Mouse (Mus musculus) olfactory bulb, adult 2 months (tissue): ENCODE measurements around the gene Pla2g2c. TPM values are rescaled to one million over a fixed set of nuclear protein-coding genes. Genes with fewer than 3 reads are reported as not detected.
A peak's percentile ranks its signal among the peaks of the same experiment; 100 is the strongest.

ENCODE experiments used
- H3K27ac ChIP-seq: fragments of 200-500 bp; 2 replicates; pipeline ENCODE4 v1.5.1; 2012; ENCODE audit warnings: low read depth, low read length; ENCODE audit not compliant: insufficient read depth
- H3K4me1 ChIP-seq: fragments of 200-500 bp; 2 replicates; pipeline ENCODE4 v1.6.1; 2012; ENCODE audit warnings: low read length; ENCODE audit not compliant: control insufficient read depth, insufficient read depth
- H3K4me3 ChIP-seq: fragments of 200-500 bp; 2 replicates; pipeline ENCODE4 v1.5.1; 2012; ENCODE audit warnings: mild to moderate bottlenecking, low read depth, low read length, moderate library complexity; ENCODE audit not compliant: insufficient read depth
- CTCF ChIP-seq: fragments of 200-500 bp; IDR thresholded peaks from 2 replicates; pipeline ENCODE4 v1.5.1; 2012; ENCODE audit warnings: low read depth, mild to moderate bottlenecking, low read length, moderate library complexity; ENCODE audit not compliant: insufficient read depth
- POLR2A ChIP-seq: fragments of 200-500 bp; IDR thresholded peaks from 2 replicates; pipeline ENCODE4 v1.6.1; 2012; ENCODE audit warnings: mild to moderate bottlenecking, low read depth, low read length, moderate library complexity; ENCODE audit not compliant: insufficient read depth
- WGBS: fragments of 180-500 bp; shearing (Covaris S2); methylation state at CpG from one replicate; pipeline ENCODE4 v1.1.7; 2018; 5-methylcytosine and 5-hydroxymethylcytosine counted together
- polyA plus RNA-seq: library from polyadenylated mRNA; stranded (reverse); fragments of >200 nt; gene quantifications from 2 replicates; pipeline ENCODE4 v1.2.4, GENCODE M21; 2012; ENCODE audit warnings: low replicate concordance; ENCODE audit not compliant: missing spikeins, insufficient read depth, insufficient read length

The Pla2g2c gene
- polyA plus RNA-seq: not detected in 2 replicates

GRCm38 (mm10) chr4:138724354-138725126 is at the start of gene Pla2g2c:
TSS of gene Pla2g2c (plus strand) at chr4:138724792.
- TF ChIP-seq CTCF (no peak), POLR2A (no peak)
- Histone ChIP-seq H3K4me3 (peak within 1 kb of the TSS; percentile 25), H3K27ac (no peak within 1 kb of the TSS), H3K4me1 (peaks cover 22% of the 10 kb centered on the region)
- 46% methylated on average over 18 of the region's 18 CpGs for WGBS

DNA sequence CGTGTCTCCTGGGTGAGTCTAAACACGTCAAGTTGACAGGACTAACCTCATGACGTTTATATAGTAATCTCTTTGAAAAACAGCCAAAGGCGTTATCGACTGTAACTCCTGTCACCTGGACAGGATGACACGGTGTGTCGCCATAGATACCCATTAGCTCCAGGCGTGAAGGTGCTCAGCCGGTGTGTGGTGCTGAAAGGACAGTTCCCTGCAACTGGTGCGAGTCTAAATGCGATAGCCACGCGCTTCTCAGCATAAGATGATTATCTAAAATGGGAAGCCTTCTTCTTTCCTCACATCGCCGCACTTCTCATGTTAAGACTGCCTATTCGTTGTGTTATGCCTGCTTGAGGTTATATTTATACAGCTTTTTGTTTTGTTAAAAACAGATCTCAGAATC is 48.1 kb upstream of the Pla2g2c start:
- 39% methylated on average over 16 of the region's 16 CpGs for WGBS

DNA sequence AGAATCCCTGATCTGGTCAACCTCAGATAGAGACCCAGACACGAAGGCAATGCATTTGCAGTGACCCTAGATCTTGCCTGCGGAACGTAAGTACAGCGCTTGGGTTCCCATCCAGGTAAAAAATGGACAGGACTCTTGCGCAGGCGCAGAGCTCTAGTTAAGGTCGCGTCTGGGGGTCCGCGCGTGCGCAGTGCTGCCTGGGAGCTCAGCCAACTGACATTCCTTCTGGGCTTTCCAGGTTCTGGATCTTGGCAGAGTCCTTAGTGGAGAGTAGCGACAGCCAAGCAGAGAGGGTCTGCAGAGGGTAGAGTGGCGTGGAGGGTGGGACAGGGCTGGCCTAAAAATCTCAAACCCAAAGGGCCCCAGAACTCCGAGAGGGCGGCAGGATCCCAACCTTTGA is 47.0 kb upstream of the Pla2g2c start:
- H3K4me1 ChIP-seq: peaks cover 11% of the 10 kb centered on the region
- WGBS: 25% methylated on average over 16 of the region's 16 CpGs
- TF ChIP-seq CTCF (no peak), POLR2A (no peak)
- H3K4me3 ChIP-seq: peak overlapping the region; percentile 22
- no peak overlapping the region for H3K27ac ChIP-seq

More for the DNA sequence above, 48.1 kb upstream of the Pla2g2c start:
- no peak overlapping the region for H3K4me3 ChIP-seq
- H3K4me1 ChIP-seq: peaks cover 9% of the 10 kb centered on the region
- no peak for TF ChIP-seq CTCF
- TF ChIP-seq POLR2A: no peak
- H3K27ac ChIP-seq: no peak overlapping the region

- H3K4me3 ChIP-seq: no peak overlapping the region
- TF ChIP-seq CTCF: no peak
- H3K4me1 ChIP-seq: peaks cover 13% of the 10 kb centered on the region
- H3K27ac ChIP-seq: no peak overlapping the region
- WGBS: 87% methylated on average over 4 of the region's 4 CpGs
Observed at GRCm38 (mm10) chr4:138680124-138680523, 44.5 kb upstream of the Pla2g2c start.

DNA sequence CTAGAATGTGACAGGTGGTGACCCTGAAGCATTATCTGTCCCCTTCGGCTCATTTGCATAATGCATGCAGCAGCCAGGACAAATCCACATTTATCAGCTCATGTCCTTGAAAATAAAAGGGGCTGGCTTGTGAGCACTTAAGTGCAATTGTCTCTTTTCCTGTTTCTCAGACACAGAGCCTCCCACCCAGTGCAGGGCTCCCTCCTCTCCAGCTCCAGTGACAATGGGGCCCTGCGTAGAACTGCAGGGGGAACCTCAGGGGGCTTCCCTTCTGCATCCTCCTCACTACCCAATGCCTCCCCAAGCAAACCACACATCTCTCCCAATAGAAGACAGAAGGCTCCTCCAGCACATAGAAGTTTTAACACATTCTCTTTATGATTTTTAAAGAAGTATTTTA is 41.8 kb upstream of the Pla2g2c start:
- H3K27ac ChIP-seq: no peak overlapping the region
- 51% methylated on average over 2 of the region's 2 CpGs for WGBS
- H3K4me1 ChIP-seq: peaks cover 14% of the 10 kb centered on the region
- no peak overlapping the region for H3K4me3 ChIP-seq
- TF ChIP-seq POLR2A: no peak
- no peak for TF ChIP-seq CTCF

DNA sequence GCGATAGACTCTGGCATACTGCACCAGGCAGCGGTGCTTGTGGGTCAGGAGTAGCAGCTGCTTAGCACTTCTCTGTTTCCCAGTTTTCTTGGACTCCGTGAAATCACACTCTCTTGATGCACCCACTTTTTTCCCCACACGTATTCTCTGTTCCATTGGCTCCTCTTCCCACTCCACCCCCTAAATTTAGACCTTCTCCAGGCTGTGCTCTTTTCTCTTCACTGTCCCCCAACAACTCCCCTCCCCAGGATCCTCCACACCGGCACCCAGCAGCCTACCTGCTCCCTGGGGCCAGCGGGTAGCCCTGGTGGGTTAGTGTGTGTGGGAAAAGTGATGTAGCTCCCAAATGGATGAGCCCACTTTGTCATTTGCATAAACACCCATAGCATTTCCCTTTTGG is 38.8 kb upstream of the Pla2g2c start:
- Histone ChIP-seq H3K4me1 (peaks cover 21% of the 10 kb centered on the region), H3K4me3 (no peak overlapping the region), H3K27ac (no peak overlapping the region)
- TF ChIP-seq CTCF (no peak), POLR2A (no peak)
- WGBS: 61% methylated on average over 6 of the region's 6 CpGs

DNA sequence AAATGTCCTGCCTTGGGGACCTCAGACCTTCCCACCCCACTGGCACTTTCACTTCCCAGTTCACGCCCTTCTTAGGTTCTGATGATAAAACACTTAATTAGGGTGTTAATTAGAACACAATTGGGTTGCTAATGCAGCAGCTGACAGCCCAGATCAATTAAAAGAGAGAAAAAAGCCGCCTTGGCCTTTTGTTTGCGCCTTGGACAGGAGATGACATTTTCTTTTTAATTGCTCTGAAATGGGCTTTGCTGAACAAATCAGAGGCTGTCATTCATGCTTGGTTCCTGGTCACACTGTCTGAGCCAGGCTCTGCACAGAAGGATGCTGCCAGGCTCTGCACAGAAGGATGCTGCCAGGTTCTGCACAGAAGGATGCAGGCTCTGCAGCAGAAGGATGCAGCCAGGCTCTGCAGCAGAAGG is 35.5 kb upstream of the Pla2g2c start:
- WGBS: 49% methylated on average over 3 of the region's 3 CpGs
- Histone ChIP-seq H3K4me3 (no peak overlapping the region), H3K27ac (no peak overlapping the region), H3K4me1 (peaks cover 26% of the 10 kb centered on the region)
- TF ChIP-seq CTCF (no peak), POLR2A (no peak)

GRCm38 (mm10) chr4:138690561-138690960 is 34.0 kb upstream of the Pla2g2c start:
- no peak overlapping the region for H3K4me3 ChIP-seq
- peaks cover 29% of the 10 kb centered on the region for H3K4me1 ChIP-seq
- no peak for TF ChIP-seq POLR2A
- no peak for TF ChIP-seq CTCF
- WGBS: 41% methylated on average over 4 of the region's 4 CpGs
- H3K27ac ChIP-seq: no peak overlapping the region

DNA sequence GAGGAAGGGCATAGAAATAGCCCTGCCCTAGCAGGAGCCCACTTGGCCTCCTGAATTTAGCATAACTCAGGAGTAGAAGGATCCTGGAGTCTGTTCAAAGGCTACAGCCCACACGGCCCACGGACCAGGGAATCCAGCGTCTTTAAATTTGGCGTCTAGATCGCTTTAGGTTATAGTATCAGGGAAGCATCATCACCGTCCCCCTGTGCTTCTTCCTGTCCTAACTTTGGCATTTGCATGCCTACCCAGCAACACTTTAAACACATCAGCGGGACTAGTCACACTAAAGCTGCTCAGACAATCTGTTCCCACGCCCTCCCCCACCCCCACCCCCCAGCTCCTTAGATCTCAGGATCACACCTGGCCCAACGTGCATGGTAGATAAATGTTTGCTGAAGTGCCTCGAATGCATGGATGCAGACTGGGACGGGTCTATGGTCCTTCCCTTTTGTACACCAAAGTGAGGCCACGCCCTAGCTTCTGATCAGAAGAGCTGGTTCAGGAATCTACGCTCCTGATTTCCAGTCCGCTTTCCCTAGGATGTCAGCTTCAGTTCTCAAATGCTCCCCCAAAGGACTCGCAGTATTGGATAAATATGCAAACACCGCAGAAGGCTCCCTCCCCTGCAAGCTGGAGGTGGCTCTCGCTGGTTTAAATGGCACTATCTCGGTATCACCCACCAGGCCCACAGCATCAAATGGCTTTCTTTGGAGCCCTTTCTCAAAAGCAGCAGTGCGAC is 33.0 kb upstream of the Pla2g2c start:
- peaks cover 29% of the 10 kb centered on the region for H3K4me1 ChIP-seq

More for the DNA sequence above, 33.0 kb upstream of the Pla2g2c start:
- TF ChIP-seq POLR2A: no peak
- no peak for TF ChIP-seq CTCF
- Histone ChIP-seq H3K4me3 (no peak overlapping the region), H3K27ac (no peak overlapping the region)
- WGBS: 44% methylated on average over 19 of the region's 19 CpGs
